Mouse (Mus musculus) c-Kit-negative CD71-positive TER-119-positive erythroid progenitor cells, embryonic 14.5 days (primary cell): Measurements from ENCODE around the gene Aspdh.

Source experiments
- DNase-seq: peaks from one replicate; pipeline ENCODE4 v3.0.0-alpha.2; 2013; ENCODE audit warnings: low read depth, low spot score

Gene Aspdh

GRCm38 (mm10) chr7:44497361-44498055 lies 32.3 kb downstream of the Aspdh start:
- DNase-seq, result no peak

- no peak for DNase-seq
These were observed 33.7 kb downstream of the Aspdh start for GRCm38 (mm10) chr7:44498922-44499321.

- DNase-seq, result no peak
These were observed 34.9 kb downstream of the Aspdh start for GRCm38 (mm10) chr7:44500046-44500445.

- DNase-seq, result peak; percentile 54
These were observed 36.4 kb downstream of the Aspdh start for GRCm38 (mm10) chr7:44501563-44502115.

- DNase-seq, result no peak
These were observed 42.3 kb downstream of the Aspdh start for GRCm38 (mm10) chr7:44507491-44507890.
